Mouse (Mus musculus) thymus, postnatal 25 days (tissue): ENCODE data around the gene Neo1.

Experiments used
- DNase-seq: peaks from one replicate; pipeline ENCODE4 v3.0.0; 2022

Gene Neo1

GRCm38 (mm10) chr9:58854931-58855330 lies 181.3 kb downstream of the Neo1 start:
- no peak for DNase-seq

- no peak for DNase-seq
Observed at GRCm38 (mm10) chr9:58849576-58850315, 186.5 kb downstream of the Neo1 start.

DNA sequence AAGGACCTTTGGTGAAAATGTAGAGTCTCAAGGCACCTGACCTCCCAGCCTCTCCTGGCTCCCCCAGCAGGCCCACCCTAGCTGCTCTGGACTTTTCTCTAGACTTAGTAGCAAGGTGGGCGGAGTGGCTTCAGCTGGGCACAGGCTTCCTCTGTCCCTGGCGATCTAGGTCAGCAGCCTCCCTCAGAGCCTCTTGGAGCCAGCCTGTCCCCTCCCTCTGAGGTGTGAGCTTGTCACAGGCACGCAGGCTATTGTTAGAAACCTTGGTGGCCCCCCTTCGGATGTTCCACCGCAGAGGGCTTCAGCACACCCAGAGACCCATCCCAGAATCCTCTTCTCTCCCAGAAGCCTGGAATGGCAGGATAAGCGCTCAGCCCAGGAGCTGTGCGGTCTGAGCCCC lies 188.6 kb downstream of the Neo1 start:
- DNase-seq, result no peak

DNA sequence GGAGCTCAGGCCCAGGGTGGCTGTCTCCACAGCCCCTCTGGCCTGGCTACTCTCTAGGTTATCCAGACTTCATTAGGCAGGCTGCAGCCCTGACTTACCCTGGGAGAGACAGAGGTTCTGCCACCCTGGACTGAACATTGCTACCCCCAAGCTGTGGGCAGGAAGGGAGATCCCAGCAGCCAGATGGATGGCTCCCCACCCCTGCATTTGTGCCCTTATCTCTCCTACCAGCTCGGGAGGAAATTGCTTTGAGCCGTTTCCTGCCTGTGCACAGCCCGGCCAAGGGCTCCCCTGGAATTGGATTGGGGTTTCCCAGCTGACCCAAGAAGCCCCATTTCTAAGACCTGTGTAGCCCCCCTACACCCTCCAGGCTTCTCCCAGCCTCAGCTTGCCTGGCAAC lies 189.2 kb downstream of the Neo1 start:
- DNase-seq, result no peak

DNA sequence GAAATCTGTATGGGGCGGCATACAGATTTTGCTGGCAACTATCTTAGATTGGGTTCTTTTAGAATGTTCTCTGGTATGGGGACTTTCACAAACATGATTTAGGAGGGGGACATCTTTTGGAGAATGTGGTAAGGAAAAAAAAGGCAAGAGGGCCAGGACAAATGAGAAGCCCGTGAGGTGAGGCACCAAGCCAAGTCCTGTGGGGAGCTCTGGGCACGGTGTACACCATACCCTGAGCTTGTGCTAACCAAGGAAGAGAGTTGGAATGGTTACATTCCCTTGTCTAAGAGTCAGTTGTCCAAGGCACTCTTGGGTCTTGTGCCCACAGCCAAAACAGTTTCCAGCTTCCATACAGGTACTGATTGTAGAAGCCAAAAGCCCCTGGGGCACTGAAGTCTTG lies 191.6 kb downstream of the Neo1 start:
- DNase-seq, result no peak

GRCm38 (mm10) chr9:58841655-58842054 lies 194.6 kb downstream of the Neo1 start:
- DNase-seq, result peak; percentile 45

GRCm38 (mm10) chr9:58838504-58838903 lies 197.7 kb downstream of the Neo1 start:
- no peak for DNase-seq

- DNase-seq, result no peak
Observed at GRCm38 (mm10) chr9:58837174-58837573, 199.1 kb downstream of the Neo1 start.

GRCm38 (mm10) chr9:58832939-58833338 lies 203.3 kb downstream of the Neo1 start:
- no peak for DNase-seq

GRCm38 (mm10) chr9:58829627-58830026 lies 206.6 kb downstream of the Neo1 start:
- no peak for DNase-seq
